Mouse (Mus musculus): ENCODE measurements around the gene Ddx50. TPM values are rescaled to one million over a fixed set of nuclear protein-coding genes. Genes with fewer than 3 reads are reported as not detected.

Ddx50 gene
- 95.0 and 108 TPM in 2 replicates for polyA plus RNA-seq (2015; fragmentation: Nextera tagmentation; extraction: Ambion mirVana)

DNA sequence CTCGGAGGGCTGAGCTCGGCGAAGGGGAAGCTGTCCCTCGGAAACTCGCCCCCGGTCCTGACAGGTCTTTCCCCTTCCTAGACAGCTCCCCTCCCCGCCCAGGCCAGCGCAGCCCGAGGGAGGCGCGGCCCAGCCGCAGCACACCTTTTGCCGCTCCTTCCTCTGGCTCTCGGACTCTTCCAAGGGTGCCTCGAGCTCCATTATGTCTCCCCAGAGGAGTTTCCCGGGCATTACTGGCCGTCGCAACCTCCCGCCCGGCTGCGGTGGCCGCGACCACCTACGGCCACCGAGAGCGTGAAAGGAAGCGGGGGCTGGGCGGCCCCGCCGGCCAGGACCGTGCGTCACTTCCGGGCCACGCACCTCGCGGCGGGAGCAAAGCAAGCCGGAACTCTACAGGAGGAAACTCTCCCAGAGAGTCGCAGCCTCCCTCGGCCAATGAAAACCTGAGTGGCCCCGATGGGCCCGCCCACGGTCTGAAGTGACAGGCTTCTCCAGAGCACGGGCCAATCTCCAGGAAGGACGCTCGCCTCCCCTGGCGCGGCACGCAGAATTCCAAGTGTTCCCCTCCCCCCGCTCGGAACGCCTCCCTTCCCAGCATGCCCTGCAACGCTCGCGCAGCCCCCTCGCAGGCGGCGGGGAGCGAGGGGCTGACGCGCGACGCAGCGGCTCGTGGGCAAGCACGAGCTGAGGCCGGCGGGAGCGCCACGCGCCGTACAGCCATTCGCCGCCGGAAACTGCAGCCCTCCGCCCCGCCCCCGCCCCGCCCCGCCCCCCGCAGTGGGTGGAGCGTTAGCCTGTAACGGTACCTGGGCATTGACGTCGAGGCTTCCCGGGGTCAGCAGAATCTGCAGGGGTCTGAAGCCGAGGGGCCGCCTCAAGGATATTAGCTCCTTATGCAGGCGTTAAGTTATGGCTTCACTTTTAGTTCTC, at the start of gene Ddx50:
Ddx50 (minus strand) TSS at position 338 of the 930 bp plus-strand sequence.
- DNase-seq (ENCODE audit: low spot score), result peak; percentile 99

DNA sequence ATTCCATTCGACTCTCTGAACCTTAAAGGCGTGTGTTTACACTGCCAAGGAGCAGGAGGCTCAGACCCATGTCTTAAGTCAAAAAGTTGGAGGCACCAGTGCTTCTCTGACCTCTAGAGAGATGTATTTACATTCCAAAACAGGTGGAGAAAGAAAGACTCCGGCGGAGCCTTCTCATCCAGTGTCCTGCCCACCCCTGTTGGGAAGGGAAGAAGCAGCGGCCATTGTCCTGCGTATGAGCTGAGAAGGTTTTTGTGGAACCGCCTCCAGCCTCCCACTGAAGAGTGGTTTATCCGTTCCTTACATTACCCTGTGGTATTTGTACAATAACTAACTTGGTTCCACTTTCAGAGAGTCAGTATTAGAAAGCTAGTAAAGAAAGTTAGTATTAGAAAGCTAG, 41.8 kb upstream of the Ddx50 start:
- DNase-seq (ENCODE audit: low spot score), result no peak

DNA sequence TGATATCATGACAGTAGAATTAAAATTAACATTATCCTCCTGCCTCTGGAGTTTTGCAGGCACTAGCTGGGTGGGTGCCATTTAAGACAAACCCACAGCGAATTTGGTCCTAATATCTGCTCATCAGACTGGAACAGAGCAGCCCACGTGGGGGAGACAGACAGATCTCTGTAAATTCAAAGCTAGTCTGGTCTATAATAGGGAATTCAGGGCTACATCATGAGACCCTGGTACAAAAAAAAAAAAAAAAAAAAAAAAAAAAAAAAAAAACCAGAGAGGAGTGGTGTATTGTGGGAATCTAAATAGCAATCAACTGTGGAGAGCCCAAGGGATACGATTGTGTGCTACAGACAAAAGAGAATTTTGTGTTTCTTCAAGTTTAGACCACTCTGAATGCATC, 41.2 kb upstream of the Ddx50 start:
- DNase-seq (ENCODE audit: low spot score), result no peak

DNA sequence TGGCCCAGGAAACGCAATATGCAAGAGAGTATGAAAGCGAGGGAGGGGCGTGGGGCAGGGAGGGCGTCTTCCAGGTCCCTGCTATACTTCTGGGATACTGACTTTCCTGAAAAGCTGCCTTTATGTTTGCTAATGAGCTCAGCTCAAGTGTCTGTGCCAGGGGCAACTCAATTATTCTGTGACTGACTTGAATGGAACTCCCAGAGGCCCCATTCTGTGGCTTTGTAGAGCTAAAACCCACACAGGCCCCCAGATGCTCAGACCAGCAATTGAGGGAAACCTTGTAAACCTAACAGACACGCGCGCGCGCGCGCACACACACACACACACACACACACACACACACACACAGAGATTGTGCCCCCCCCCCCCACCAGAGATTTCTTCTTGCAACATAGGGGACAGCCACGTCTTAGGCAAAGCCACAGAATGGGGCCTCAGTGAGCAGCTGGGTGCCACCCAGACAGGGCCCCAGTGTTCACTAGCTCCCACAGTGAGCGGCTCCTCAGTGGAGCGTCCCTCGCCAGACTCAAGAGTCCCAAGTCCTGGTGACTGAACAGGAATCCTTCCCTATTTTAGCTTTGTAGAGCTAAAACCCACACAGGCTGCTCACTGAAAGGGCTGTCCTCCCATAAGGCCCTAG, 36.1 kb upstream of the Ddx50 start:
- no peak for DNase-seq (ENCODE audit: low spot score)

DNA sequence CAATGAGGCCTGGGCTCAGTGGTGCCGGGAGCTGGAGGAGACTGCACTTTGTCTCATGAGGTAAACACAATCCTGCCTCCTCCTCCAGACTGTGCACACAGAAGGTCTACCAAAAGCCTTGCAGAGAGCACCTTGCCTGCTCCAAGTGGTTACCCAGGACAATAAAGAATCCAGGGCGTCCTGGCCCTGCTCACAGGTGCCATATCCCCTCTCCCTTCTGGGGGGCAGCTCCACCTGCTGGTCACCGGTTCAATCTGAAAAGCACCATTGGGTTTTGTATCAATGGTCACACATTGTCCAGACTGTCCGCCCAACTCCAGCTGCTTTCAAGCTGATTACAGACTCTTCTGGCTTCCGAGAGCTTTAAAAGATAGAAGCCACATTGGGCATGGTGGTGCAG, 32.0 kb upstream of the Ddx50 start:
- no peak for DNase-seq (ENCODE audit: low spot score)

DNA sequence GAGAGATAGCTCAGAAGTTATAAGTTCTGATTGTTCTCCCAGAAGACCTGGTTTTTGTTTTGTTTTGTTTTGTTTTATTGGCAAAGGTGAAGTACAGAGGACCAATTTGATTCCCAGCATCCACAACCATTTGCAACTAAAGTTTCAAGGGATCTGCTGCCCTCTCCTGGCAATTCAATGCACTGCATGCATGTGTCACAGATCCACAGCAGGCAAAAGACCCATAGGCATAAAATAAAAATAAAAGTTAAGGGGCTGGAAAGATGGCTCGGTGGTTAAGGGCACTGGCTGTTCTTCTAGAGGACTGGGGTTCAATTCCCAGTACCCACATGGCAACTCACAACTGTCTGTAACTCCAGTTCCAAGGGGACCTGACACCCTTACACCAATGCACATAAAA, 28.8 kb upstream of the Ddx50 start:
- DNase-seq (ENCODE audit: low spot score), result no peak

DNA sequence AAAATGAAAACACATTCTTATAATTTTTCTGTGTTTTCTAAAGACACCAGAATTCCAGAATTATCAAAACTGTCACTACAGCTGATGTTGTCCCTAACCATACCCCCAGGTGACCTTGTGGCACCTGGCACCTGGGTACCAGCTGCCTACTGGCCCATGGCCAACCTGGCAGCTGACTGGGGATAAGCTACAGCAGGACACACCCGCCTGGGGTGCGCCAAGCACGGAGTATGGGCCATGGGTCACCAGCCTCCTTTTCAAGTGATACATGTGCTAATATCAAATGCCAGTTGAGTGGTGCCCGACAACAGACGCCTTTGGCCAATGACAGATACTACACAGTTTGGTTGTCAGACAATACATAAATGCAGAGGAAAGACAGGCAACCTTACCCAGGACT, 26.3 kb upstream of the Ddx50 start:
- no peak for DNase-seq (ENCODE audit: low spot score)

DNA sequence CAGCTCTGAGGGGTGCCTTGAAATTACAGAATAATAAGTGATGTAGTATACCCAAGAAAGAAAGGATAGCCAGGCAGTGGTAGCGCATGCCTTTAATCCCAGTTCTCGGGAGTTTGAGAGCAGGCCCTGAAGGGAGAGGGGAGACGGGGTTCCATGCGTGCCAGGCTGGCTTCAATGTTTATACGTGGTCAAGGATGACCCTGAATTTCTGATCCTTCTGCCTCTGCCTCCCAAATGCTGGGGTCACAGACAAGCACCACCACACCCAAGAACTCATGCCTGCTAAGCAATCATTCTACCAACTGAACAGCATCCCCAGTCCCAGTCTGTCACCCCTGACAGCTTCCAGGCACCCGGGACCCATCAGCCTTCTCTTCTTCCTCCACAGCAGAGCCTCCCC, 25.2 kb upstream of the Ddx50 start:
- no peak for DNase-seq (ENCODE audit: low spot score)

DNA sequence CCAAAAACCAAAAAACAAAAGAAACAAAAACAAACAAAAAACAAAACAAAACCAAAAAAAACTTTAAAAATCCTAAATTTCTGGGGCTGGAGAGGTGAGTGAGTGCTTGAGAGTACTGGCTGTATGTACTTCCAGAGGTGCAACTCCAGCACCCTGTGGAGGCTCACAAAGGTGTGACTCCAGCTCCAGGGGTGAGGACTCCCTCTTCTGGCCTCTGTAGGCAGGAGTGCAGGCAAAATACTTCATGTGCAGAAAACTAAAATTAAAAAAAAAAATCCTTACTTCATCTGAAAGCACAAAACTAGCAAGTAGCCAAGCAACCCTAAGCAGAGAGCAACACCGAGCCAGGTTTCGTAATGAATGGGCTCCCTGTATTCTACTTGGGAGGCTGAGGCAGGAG, 21.3 kb upstream of the Ddx50 start:
- DNase-seq (ENCODE audit: low spot score), result peak; percentile 4

DNA sequence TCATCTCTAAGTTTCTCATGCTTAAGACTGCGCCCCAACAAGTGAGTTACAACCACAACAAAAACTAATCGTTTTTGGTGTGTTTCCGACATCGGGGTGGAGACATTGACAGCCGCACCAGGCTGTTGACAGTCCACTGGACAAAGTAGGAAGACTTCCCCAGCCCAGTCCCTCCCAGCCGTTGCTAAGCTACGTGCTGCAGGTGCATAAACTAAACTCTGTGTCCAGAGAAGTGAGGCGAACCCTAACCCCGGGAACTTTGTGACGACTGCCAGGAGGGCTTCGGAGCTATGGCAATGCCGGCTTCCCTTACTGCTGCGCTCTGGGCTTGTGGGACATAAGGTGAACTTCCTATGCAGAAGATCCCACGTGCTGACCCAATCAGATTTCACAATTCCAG, 18.2 kb upstream of the Ddx50 start:
- no peak for DNase-seq (ENCODE audit: low spot score)

DNA sequence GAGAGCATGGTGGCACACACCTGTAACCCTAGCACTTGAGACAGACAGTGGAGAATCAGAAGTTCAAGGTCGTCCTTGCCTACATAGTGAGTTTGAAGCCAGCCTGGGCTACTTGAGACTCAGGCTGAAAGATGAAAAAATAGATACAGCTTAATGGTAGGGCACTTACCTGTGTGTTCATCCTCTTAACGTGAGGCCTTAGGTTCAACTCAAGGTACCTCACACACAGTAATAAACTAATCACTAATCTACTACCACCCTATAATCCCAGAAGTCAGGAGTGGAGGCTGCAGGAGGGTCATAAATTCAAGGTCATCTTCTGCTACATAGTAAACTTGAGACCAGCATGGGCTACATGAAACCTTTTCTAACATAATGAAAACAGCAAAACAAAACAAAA, 17.4 kb upstream of the Ddx50 start:
- DNase-seq (ENCODE audit: low spot score), result no peak

DNA sequence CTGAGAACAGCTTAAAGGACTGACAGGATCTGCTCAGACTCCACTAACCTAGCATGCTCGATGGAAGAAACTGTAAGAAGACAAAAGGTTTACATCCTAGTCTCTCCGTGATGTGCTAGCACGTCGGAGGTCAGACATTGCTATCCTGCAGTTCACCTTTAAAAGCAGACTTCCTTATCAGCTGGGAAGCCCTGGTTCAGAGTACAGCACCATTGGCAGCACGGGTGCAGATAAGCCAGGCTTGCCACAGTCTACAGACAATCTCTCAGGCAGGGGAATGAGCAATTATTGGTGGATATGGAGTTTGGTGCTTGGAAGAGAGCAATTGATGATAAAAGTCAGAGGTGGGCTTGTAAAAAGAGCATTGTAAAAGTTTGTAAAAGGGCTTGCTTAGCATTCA, 17.0 kb upstream of the Ddx50 start:
- DNase-seq (ENCODE audit: low spot score), result no peak

DNA sequence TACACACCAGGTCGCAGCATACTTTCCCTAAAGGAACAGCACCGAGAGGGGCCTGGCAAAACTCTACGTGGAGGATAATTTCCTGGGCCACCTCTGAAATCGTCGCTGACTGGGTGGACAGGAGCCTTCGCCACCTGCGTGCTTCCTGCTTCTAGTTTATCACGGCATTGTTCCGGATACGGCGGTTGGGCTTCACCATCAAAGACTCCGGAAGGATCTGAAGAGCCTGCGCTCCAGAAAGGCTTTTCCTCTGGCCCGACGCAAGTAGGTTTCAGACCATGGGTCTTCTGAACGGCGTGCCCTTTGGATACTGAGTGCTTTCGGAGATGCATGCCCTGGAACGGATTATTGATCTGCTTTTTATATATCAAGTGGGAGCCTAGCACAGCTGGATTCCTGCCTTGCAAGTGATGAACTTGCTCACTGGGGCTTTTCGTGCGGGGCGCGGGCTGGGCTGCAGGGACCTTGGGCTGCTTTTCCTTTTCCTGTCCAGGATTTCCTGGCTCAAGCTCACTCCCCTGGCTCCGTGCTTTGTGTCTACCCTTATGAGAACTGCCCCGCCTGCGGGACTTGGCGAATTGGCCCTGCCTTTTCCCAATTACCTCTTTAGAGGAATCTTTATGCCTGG, 14.1 kb upstream of the Ddx50 start:
- DNase-seq (ENCODE audit: low spot score), result peak; percentile 69

DNA sequence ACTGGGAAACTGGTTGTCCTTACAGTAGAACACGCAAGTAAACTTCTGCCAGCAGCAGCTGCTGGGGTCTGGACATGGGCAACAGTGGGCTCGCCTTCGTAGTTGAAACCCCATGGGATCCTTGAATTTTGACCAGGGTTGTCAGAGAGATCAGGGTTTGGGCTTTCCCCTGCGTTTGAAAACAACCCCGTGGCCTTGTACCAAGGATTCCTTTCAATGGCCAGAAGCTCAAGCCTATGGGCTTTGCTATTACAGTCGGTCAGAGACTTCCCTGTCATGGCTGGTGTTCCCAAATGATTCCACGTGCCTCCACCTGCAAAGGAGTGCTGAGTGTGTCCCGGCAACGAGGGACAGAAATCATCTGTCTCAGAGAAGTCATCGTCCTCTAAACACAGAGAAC, 13.2 kb upstream of the Ddx50 start:
- DNase-seq (ENCODE audit: low spot score), result no peak

DNA sequence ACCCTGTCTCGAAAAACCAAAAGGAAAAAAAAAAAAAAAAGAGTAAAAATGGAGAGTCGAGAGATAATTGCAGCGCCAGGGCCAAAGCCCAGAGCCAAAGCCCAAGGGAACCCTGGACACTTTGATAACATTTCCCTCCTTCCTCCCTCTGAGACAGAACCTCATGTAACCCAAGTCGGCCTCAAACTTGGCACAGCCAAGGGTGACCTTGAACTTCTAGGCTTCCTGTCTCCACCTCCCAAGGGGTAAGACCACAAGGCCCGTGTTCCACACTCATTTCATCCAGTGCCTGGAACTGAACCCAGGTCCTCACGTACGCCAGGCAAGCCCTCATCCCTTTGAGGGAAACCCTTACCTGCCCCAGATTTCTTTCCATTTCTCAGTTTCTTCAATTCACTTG, 5.7 kb upstream of the Ddx50 start:
- DNase-seq (ENCODE audit: low spot score), result no peak

DNA sequence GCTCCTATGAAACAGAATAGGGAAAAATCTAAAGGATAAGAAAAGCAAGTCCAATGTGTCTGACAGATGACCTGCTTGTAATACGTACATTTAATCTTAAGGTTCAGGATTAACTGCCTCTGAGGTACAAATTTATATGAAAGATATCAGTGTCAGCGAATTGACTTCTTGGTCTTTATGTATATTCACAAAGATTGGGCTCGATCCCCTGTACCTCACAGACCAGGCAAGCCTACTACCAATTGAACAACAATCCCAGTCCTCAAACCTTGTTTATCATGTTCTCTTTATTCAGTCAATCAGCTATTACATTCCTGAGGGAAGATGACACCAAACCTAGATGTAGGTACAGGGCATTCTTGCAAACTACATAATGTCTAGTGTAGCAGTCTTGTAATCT, 943 bp upstream of the Ddx50 start:
- no peak for DNase-seq (ENCODE audit: low spot score)

DNA sequence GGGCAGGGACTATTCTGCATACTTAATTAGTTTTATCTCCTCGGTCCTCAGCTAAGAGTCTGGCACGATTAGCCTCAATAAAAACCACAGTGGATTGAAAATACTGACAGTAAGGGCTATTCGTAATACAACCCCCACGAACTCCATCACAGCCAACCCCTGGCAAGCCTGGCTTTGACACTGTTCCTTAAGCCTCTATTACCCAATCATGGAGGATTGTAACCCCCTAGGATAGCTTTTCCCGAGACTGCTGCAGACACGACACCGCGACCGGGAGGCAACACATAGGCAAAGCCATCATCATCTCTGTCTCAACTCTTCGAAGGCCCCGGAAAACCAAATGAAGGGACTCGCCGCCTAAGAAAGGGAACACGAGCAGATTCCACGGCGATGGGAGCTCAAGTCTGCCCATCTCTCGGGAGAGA, 648 bp downstream of the Ddx50 start:
- DNase-seq (ENCODE audit: low spot score), result no peak

DNA sequence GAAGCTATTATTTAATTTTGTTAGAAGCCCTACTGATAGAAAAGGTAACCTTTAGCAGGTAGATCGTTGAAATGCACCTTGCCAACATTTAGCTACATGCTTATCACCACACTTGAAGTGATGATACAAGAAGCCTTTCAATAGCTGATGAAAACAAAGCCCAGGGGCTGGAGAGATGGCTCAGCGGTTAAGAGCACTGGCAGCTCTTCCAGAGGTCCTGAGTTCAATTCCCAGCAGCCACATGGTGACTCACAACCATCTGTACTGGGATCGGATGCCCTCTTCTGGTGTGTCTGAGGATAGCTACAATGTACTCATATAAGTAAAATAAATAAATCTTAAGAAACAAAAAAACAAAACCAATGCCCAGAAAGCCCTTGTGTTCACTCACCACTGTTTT, 46.9 kb downstream of the Ddx50 start:
- DNase-seq (ENCODE audit: low spot score), result no peak

DNA sequence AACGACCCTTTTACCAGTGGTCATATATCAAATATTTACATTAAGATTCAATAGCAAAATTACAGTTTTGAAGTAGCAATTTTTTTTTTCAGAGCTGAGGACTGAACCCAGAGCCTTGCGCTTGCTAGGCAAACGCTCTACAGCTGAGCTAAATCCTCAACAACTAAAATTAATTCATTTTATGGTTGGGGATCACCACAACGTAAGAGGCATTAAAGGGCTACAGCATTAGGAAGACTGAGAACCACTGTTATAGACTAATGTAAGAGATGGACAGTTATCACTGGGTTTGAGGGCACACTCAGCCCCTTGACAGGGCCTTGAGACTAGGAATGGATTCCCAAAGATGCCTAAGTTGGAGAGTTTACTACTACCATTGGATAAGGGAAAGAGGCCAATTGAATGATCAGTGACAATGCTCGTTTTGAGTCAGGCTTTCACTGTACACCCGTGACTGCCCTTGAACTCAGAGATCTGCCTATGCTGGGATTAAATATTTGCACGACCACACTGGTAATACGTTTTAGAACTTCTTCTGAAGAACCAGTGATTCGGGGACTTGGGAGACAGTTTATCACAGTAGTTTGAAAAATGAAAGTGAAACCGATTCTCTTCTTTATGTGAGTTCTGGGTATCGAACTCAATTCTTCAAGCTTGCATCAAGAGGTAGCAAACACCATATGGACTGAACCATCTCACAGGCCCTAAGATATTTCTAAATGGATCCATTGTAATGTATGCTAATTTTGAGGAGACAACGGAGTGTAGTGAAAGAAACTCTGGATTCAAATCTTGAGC, 47.6 kb downstream of the Ddx50 start:
- no peak for DNase-seq (ENCODE audit: low spot score)

DNA sequence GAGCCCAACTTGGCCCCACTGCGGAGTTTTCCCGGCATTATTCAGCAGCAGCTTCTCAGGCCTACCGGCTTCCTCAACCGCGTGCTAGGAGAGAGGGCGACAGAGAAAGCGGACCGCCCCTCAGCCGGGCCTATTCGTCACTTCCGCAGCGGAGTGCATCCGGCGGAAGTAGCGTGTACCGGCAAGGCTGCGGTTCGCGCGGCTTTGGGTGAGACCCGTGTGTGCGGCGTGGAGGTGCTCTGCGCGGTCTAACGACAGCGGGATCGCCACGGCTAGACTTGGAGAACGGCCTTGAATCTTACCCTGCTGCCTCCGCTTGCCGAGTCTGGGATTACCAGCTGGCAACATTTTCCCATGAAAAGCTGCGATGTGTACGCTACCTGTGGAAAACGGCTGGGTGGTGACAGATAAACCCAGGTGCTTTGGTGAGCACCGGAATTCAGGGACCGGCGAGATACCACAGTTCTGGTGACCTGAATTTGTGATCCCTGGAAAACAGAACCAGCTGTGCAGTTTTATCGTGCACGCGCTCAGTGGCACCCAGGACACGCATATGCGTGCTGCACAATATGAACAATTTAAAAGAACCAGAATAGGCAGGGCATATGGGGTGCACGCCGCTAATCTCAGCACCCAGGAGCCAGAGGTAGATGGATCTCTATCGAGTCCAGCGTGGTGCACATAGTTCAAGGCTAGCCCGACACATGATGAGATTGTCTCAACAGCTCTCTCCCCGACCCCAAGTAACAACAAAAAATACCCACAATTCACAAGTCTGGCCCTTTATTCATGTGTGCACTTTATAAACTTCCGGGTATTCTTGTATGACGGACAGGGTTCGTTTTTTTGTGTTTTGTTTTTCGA, 48.6 kb downstream of the Ddx50 start, which contains the start of gene Ddx21:
Ddx21 (minus strand) TSS at position 105 of the 864 bp plus-strand sequence.
- DNase-seq (ENCODE audit: low spot score), result peak; percentile 95

DNA sequence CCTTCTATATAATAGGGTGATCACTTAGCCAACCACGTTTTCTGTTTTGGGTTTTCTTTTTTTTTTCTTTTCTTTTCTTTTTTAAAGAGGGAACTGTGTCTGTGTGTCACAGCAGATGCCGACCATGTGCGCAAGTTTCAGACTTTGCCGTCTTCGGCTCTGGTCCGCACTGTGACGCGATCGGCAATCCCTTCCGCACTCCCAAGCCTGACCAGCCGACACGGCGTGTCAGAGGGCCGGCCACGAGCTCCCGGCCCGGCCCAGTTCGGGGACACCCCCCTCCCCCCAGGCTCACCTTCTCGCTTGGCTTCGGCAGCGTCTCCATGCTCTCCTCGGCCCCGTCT, 49.2 kb downstream of the Ddx50 start:
- DNase-seq (ENCODE audit: low spot score), result no peak

Data from thymus, postnatal 0 days (tissue).